In the genomic region with DNA sequence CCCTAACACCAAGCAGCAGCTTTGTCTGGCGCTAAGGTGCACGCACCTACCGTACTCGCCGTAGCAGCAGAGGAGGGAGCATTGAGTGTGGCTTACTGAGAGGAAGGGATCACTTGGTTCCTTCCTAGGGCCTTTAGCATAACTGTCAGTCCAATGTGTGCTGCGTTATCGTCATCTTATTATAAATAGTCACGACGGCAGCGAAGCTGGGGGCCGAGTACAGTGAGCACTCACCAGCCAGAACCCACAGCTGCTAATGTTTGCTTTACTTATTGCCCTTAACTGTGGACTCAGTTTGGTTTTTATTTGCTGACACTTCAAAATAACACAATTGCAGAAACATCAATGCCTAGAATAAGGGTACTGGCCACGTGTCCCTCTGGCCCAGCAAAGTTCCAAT, we compare ENCODE assay signal across 21 mouse cellular contexts.
A peak's percentile ranks its signal among the peaks of the same experiment; 100 is the strongest.
DNase-seq lines count a peak whose midpoint lies in the region; ATAC-seq and TF ChIP-seq lines count a peak whose summit lies in the region.
"Had no signal": no experiment of that assay in that cellular context is flagged by ENCODE, and none has a peak within 500 bp of the region (broad histone marks: within the 10 kb centered on the region; RNA-seq: fewer than 3 reads in every experiment).

No protein-coding gene starts in this region.

- H3K4me2 ChIP-seq in intestine, embryonic 15.5 days (replicated peaks) = no peak overlapping the region
- no peak overlapping the region for H3K4me2 ChIP-seq in intestine, embryonic 16.5 days (ENCODE audit: low read depth, low read length)
- no peak overlapping the region for H3K4me2 ChIP-seq in lung, embryonic 16.5 days (ENCODE audit: low read depth, low read length)
- no peak overlapping the region for H3K4me2 ChIP-seq in CH12.LX (ENCODE audit: insufficient read depth, low read depth, poor library complexity, severe bottlenecking)
- H3K4me2 ChIP-seq: forebrain, embryonic 13.5 days; heart, embryonic 11.5 days; hindbrain, embryonic 14.5 days had no signal

- 56% methylated on average over 12 of the region's 12 CpGs for WGBS in intestine, embryonic 15.5 days
- 60% methylated on average over 12 of the region's 12 CpGs for WGBS in intestine, embryonic 16.5 days
- WGBS in lung, embryonic 16.5 days = 50% methylated on average over 12 of the region's 12 CpGs

- no peaks in the 10 kb centered on the region for H3K79me2 ChIP-seq in CH12.LX (replicated peaks; ENCODE audit: control insufficient read depth, extremely low read depth, insufficient read depth, poor library complexity, severe bottlenecking)

- TF ChIP-seq POLR2A in CH12.LX (IDR thresholded peaks at IDR 0.05; ENCODE audit: low read depth, low read length) = no peak

- dilution Hi-C loops in CH12.LX (cut with MboI; ENCODE audit: extremely low pct_ligation_motif_present, extremely low pct_unique_long_range_greater_than_20kb, low sequenced_read_pairs) = no loop called here

- DNase-seq in frontal cortex, postnatal 14 days (ENCODE audit: low spot score in 2 of 2) = no peak
- no peak for DNase-seq in lung, postnatal 36 days
- no peak for DNase-seq in CH12.LX (ENCODE audit: extremely low read depth)
- DNase-seq in left cerebral cortex, postnatal 36 days (ENCODE audit: low spot score in 2 of 2) = no peak
- DNase-seq: adrenal gland, adult 2 months; adrenal gland, postnatal 14 days; gastrocnemius, postnatal 25 days; heart, adult 2 months; heart, postnatal 10 days; heart, postnatal 4 days had no signal

- no peaks in the 10 kb centered on the region for H3K36me3 ChIP-seq in intestine, embryonic 15.5 days
- no peaks in the 10 kb centered on the region for H3K36me3 ChIP-seq in intestine, embryonic 16.5 days (ENCODE audit: control insufficient read depth, insufficient read depth, low read length)
- no peaks in the 10 kb centered on the region for H3K36me3 ChIP-seq in lung, embryonic 16.5 days (ENCODE audit: control insufficient read depth, insufficient read depth, low read length)
- H3K36me3 ChIP-seq in CH12.LX (replicated peaks in 1 of 2; ENCODE audit: control insufficient read depth in 1 of 2, insufficient read depth in 1 of 2, low read length in 1 of 2) = no peaks in the 10 kb centered on the region
- H3K36me3 ChIP-seq: forebrain, embryonic 10.5 days had no signal

- no peak for TF ChIP-seq EP300 in CH12.LX (IDR thresholded peaks at IDR 0.05; ENCODE audit: low read length)

- H3K4me3 ChIP-seq in intestine, embryonic 15.5 days (replicated peaks) = no peak overlapping the region
- no peak overlapping the region for H3K4me3 ChIP-seq in intestine, embryonic 16.5 days (ENCODE audit: low read length)
- H3K4me3 ChIP-seq in lung, embryonic 16.5 days (ENCODE audit: low read length) = no peak overlapping the region
- H3K4me3 ChIP-seq in CH12.LX (replicated peaks in 1 of 3; ENCODE audit: low read depth in 2 of 3, low read length in 2 of 3, poor library complexity in 1 of 3) = no peak overlapping the region
- H3K4me3 ChIP-seq: forebrain, embryonic 10.5 days; forebrain, embryonic 13.5 days; heart, adult 2 months had no signal

- H3K9me3 ChIP-seq in intestine, embryonic 15.5 days = no peaks in the 10 kb centered on the region
- no peaks in the 10 kb centered on the region for H3K9me3 ChIP-seq in intestine, embryonic 16.5 days (ENCODE audit: control insufficient read depth, low read length)
- H3K9me3 ChIP-seq in lung, embryonic 16.5 days (ENCODE audit: control insufficient read depth, low read length) = no peaks in the 10 kb centered on the region
- peaks cover 2% of the 10 kb centered on the region for H3K9me3 ChIP-seq in CH12.LX (replicated peaks; ENCODE audit: low read length)
- H3K9me3 ChIP-seq: forebrain, embryonic 10.5 days; forebrain, embryonic 13.5 days had no signal

- peak; percentile 13; the same call in 1 of the 2 replicates for ATAC-seq in frontal cortex, adult (ENCODE audit: low TSS enrichment)
- 0 out of 2 replicates have a peak, but pooled peaks have one; percentile 34 for ATAC-seq in intestine, embryonic 15.5 days
- no peak for ATAC-seq in intestine, embryonic 16.5 days
- peak; percentile 78 for ATAC-seq in lung, embryonic 16.5 days (ENCODE audit: low read depth)
- ATAC-seq: forebrain, embryonic 13.5 days; forebrain, embryonic 16.5 days; hindbrain, postnatal 0 days; inflammation-experienced regulatory T-cells, adult 6 months had no signal

- no peak overlapping the region for H3K27ac ChIP-seq in intestine, embryonic 15.5 days
- no peak overlapping the region for H3K27ac ChIP-seq in intestine, embryonic 16.5 days (ENCODE audit: low read length)
- H3K27ac ChIP-seq in lung, embryonic 16.5 days (ENCODE audit: low read length) = no peak overlapping the region
- H3K27ac ChIP-seq in CH12.LX (ENCODE audit: insufficient read depth, low read depth) = no peak overlapping the region
- H3K27ac ChIP-seq: forebrain, embryonic 10.5 days; forebrain, embryonic 13.5 days; heart, adult 2 months; hindbrain, embryonic 14.5 days; hindbrain, postnatal 0 days had no signal

- TF ChIP-seq RAD21 in CH12.LX (IDR thresholded peaks at IDR 0.05; ENCODE audit: low read depth, low read length) = no peak

- H3K4me1 ChIP-seq in intestine, embryonic 15.5 days (replicated peaks) = 0 out of 2 replicates have a peak, but pooled peaks cover 4% of the 10 kb centered on the region
- peaks cover 3% of the 10 kb centered on the region; the same call in 1 of the 2 replicates for H3K4me1 ChIP-seq in intestine, embryonic 16.5 days (ENCODE audit: control insufficient read depth, insufficient read depth, low read length)
- H3K4me1 ChIP-seq in lung, embryonic 16.5 days (replicated peaks; ENCODE audit: control insufficient read depth, insufficient read depth, low read length) = no peaks in the 10 kb centered on the region
- peaks cover 0 to 5% of the 10 kb centered on the region in 2 experiments; a peak in 1 of 4 replicates for H3K4me1 ChIP-seq in CH12.LX (ENCODE audit: control insufficient read depth in 1 of 2, insufficient read depth in 2 of 2)
- H3K4me1 ChIP-seq: forebrain, embryonic 13.5 days had no signal

- intact Hi-C loops in left cerebral cortex, postnatal 36 days (cut with DNase I) = no loop called here

- H3K27me3 ChIP-seq in intestine, embryonic 15.5 days (replicated peaks) = no peaks in the 10 kb centered on the region
- no peaks in the 10 kb centered on the region for H3K27me3 ChIP-seq in intestine, embryonic 16.5 days (replicated peaks; ENCODE audit: control insufficient read depth, insufficient read depth, low read length)
- H3K27me3 ChIP-seq in lung, embryonic 16.5 days (ENCODE audit: control insufficient read depth, insufficient read depth, low read depth, low read length) = no peaks in the 10 kb centered on the region
- H3K27me3 ChIP-seq in CH12.LX (replicated peaks) = no peaks in the 10 kb centered on the region
- H3K27me3 ChIP-seq: forebrain, embryonic 13.5 days had no signal

- TF ChIP-seq CTCF in CH12.LX (conservative IDR thresholded peaks at IDR 0.05 in 1 of 2, IDR thresholded peaks at IDR 0.05 in 1 of 2; ENCODE audit: low read depth in 2 of 2, low read length in 2 of 2) = no peak

- in situ Hi-C loops in CH12.LX (cut with MboI; ENCODE audit: low pct_ligation_motif_present, low pct_unique_long_range_greater_than_20kb, low sequenced_read_pairs) = no loop called here

- no peak overlapping the region for H3K9ac ChIP-seq in intestine, embryonic 15.5 days
- no peak overlapping the region for H3K9ac ChIP-seq in intestine, embryonic 16.5 days (ENCODE audit: low read depth, low read length)
- no peak overlapping the region for H3K9ac ChIP-seq in lung, embryonic 16.5 days (ENCODE audit: low read length)
- H3K9ac ChIP-seq in CH12.LX (ENCODE audit: insufficient read depth, low read depth) = no peak overlapping the region
- H3K9ac ChIP-seq: forebrain, embryonic 13.5 days; hindbrain, embryonic 14.5 days had no signal

TF ChIP-seq in CH12.LX, 34 proteins besides CTCF, POLR2A, EP300 and RAD21:
- TF ChIP-seq JUND (conservative IDR thresholded peaks at IDR 0.05; ENCODE audit: low read depth, low read length) (no peak), BHLHE40 (IDR thresholded peaks at IDR 0.05; ENCODE audit: low read depth, low read length) (no peak), KAT2A (IDR thresholded peaks at IDR 0.05; ENCODE audit: insufficient replicate concordance, low read length) (no peak), MAFK (IDR thresholded peaks at IDR 0.05; ENCODE audit: insufficient replicate concordance, low read length) (0 out of 2 replicates have a peak, but pooled peaks have one; percentile 17), ZNF384 (IDR thresholded peaks at IDR 0.05; ENCODE audit: low read depth, low read length) (no peak), E2F4 (IDR thresholded peaks at IDR 0.05; ENCODE audit: insufficient replicate concordance, low read depth, low read length) (no peak), IRF4 (IDR thresholded peaks at IDR 0.05; ENCODE audit: low read depth, low read length) (no peak), CHD2 (IDR thresholded peaks at IDR 0.05; ENCODE audit: low read length) (no peak)
TF ChIP-seq in CH12.LX: peak in this region for 1.
